Mouse (Mus musculus) lung, postnatal 0 days (tissue): ENCODE measurements around the gene F9.

Experiments used
- CTCF ChIP-seq: IDR thresholded peaks from 2 replicates; pipeline ENCODE4 v1.5.1; 2016; ENCODE audit warnings: antibody characterized with exemption, mild to moderate bottlenecking
- EP300 ChIP-seq: IDR thresholded peaks from 2 replicates; pipeline ENCODE4 v1.6.1; 2016; ENCODE audit warnings: antibody characterized with exemption, mild to moderate bottlenecking, control low read depth

DNA sequence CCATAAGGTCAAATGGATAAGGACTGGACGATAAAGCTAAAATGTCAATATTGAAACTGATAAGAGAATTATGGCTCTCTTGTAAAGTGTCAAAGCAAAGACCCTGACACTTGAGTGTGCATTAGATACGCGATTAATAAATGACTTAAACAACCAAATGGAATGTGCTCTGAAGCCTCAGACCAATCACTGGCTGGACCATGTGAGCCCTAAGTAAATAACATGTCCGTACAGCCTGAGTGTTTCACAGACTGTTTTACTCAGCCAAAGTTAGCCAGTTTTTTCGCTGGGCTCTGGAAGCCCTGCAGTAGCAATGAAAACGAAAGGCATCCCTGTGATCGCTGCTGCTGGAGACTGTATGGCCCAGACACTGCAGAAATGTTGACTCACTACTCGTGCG, 55.9 kb downstream of the F9 start:
- TF ChIP-seq CTCF = no peak
- no peak for TF ChIP-seq EP300
